In genomic region chr4:138635428-138636145, GRCm38 (mm10) we compare ENCODE assay signal across 10 mouse cellular contexts. TPM values are rescaled to one million over a fixed set of nuclear protein-coding genes. Genes with fewer than 3 reads are reported as not detected.
DNase-seq lines count a peak whose midpoint lies in the region; ATAC-seq and TF ChIP-seq lines count a peak whose summit lies in the region.
"Had no signal": no experiment of that assay in that cellular context is flagged by ENCODE, and none has a peak within 500 bp of the region (broad histone marks: within the 10 kb centered on the region; RNA-seq: fewer than 3 reads in every experiment).

Gene Vwa5b1 (minus strand): TSS chr4:138635884.

- no peak within 1 kb of the TSS for H3K27ac ChIP-seq in heart, embryonic 15.5 days
- peak within 1 kb of the TSS; percentile 75 for H3K27ac ChIP-seq in hindbrain, embryonic 10.5 days
- H3K27ac ChIP-seq in midbrain, embryonic 15.5 days = peak within 1 kb of the TSS; percentile 48; the same call in 1 of the 2 replicates
- H3K27ac ChIP-seq in heart, embryonic 11.5 days (ENCODE audit: low read depth, low read length) = no peak within 1 kb of the TSS

- H3K9ac ChIP-seq in heart, embryonic 15.5 days = no peak within 1 kb of the TSS
- H3K9ac ChIP-seq in midbrain, embryonic 15.5 days = no peak within 1 kb of the TSS
- no peak within 1 kb of the TSS for H3K9ac ChIP-seq in heart, embryonic 11.5 days (ENCODE audit: low read depth, low read length)

- 0 out of 2 replicates have a peak, but pooled peaks have one; percentile 43 for ATAC-seq in heart, embryonic 15.5 days (replicated peaks; ENCODE audit: insufficient number of reproducible peaks, insufficient read depth, low FRiP score, low read depth)
- peak; percentile 73 for ATAC-seq in midbrain, embryonic 15.5 days (replicated peaks)
- no peak for ATAC-seq in heart, embryonic 11.5 days (replicated peaks; ENCODE audit: insufficient number of reproducible peaks, low FRiP score, low TSS enrichment)

- no peaks in the 10 kb centered on the region for H3K9me3 ChIP-seq in heart, embryonic 15.5 days (replicated peaks)
- no peaks in the 10 kb centered on the region for H3K9me3 ChIP-seq in hindbrain, embryonic 10.5 days
- H3K9me3 ChIP-seq in midbrain, embryonic 15.5 days = no peaks in the 10 kb centered on the region
- no peaks in the 10 kb centered on the region for H3K9me3 ChIP-seq in heart, embryonic 11.5 days (replicated peaks; ENCODE audit: control insufficient read depth, low read length)

- DNase-seq in heart, adult 9 months (ENCODE audit: low spot score in 2 of 2) = no peak
- DNase-seq in brain, embryonic 14.5 days (ENCODE audit: low read depth) = peak; percentile 86
- peak; percentile 64 for DNase-seq in hindbrain, embryonic 10.5 days (ENCODE audit: low spot score)
- DNase-seq in ovary, adult 18-20 months (ENCODE audit: low spot score) = no peak
- DNase-seq in left cerebral cortex, adult 11 months (ENCODE audit: low spot score) = no peak
- DNase-seq: right cerebral cortex, postnatal 25 days; thymus, adult 18-20 months had no signal

- H3K4me1 ChIP-seq in heart, embryonic 15.5 days (replicated peaks) = no peaks in the 10 kb centered on the region; the same call in 1 of the 2 replicates
- peaks cover 33% of the 10 kb centered on the region for H3K4me1 ChIP-seq in hindbrain, embryonic 10.5 days (replicated peaks)
- H3K4me1 ChIP-seq in midbrain, embryonic 15.5 days = peaks cover 13% of the 10 kb centered on the region
- peaks cover 5% of the 10 kb centered on the region; the same call in 1 of the 2 replicates for H3K4me1 ChIP-seq in heart, embryonic 11.5 days (ENCODE audit: control insufficient read depth, insufficient read depth, low read length)

- 11% methylated on average over 8 of the region's 8 CpGs for WGBS in heart, embryonic 15.5 days
- WGBS in hindbrain, embryonic 10.5 days = 23% methylated on average over 8 of the region's 8 CpGs
- WGBS in midbrain, embryonic 15.5 days = 19% methylated on average over 8 of the region's 8 CpGs
- 16% methylated on average over 8 of the region's 8 CpGs for WGBS in heart, embryonic 11.5 days (ENCODE audit: insufficient replicate concordance)

- TF ChIP-seq POLR2A in brain, embryonic 14.5 days (IDR thresholded peaks at IDR 0.05; ENCODE audit: borderline replicate concordance, extremely low read depth, insufficient read depth, insufficient read length, poor library complexity, severe bottlenecking) = no peak

- peaks cover 18% of the 10 kb centered on the region for H3K27me3 ChIP-seq in heart, embryonic 15.5 days
- no peaks in the 10 kb centered on the region for H3K27me3 ChIP-seq in hindbrain, embryonic 10.5 days (ENCODE audit: insufficient read depth, poor library complexity, severe bottlenecking)
- no peaks in the 10 kb centered on the region for H3K27me3 ChIP-seq in midbrain, embryonic 15.5 days (replicated peaks)
- H3K27me3 ChIP-seq in heart, embryonic 11.5 days (ENCODE audit: control insufficient read depth, insufficient read depth, low read length) = no peaks in the 10 kb centered on the region; the same call in 1 of the 2 replicates

- no peak within 1 kb of the TSS for H3K4me2 ChIP-seq in heart, embryonic 15.5 days
- peak within 1 kb of the TSS; percentile 19 for H3K4me2 ChIP-seq in midbrain, embryonic 15.5 days
- H3K4me2 ChIP-seq in heart, embryonic 11.5 days = no peak within 1 kb of the TSS

- no peak within 1 kb of the TSS for H3K4me3 ChIP-seq in heart, embryonic 15.5 days
- H3K4me3 ChIP-seq in hindbrain, embryonic 10.5 days = peak within 1 kb of the TSS; percentile 16; the same call in 1 of the 2 replicates
- no peak within 1 kb of the TSS for H3K4me3 ChIP-seq in midbrain, embryonic 15.5 days
- H3K4me3 ChIP-seq in heart, embryonic 11.5 days (ENCODE audit: low read depth, low read length) = no peak within 1 kb of the TSS

- no peaks in the 10 kb centered on the region for H3K36me3 ChIP-seq in heart, embryonic 15.5 days
- H3K36me3 ChIP-seq in hindbrain, embryonic 10.5 days = no peaks in the 10 kb centered on the region
- no peaks in the 10 kb centered on the region for H3K36me3 ChIP-seq in midbrain, embryonic 15.5 days (replicated peaks)
- H3K36me3 ChIP-seq in heart, embryonic 11.5 days (ENCODE audit: control insufficient read depth, insufficient read depth, low read length) = no peaks in the 10 kb centered on the region

- TF ChIP-seq CTCF in brain, embryonic 14.5 days (IDR thresholded peaks at IDR 0.05; ENCODE audit: borderline replicate concordance, extremely low read depth, insufficient read depth, insufficient read length) = no peak

RNA-seq across cellular contexts. Expression of gene Vwa5b1, which starts in this region (rescaled TPM):
- not detected in 2 replicates for polyA plus RNA-seq in heart, embryonic 15.5 days (2015; fragmentation: Nextera tagmentation; extraction: Ambion mirVana)
- 0.69 and 2.0 TPM in 2 replicates for polyA plus RNA-seq in brain, embryonic 14.5 days (2012; rRNA removed)
- 0.67 and 0.80 TPM in 2 replicates for polyA plus RNA-seq in hindbrain, embryonic 10.5 days (2016; fragmentation: Nextera tagmentation; extraction: Ambion mirVana)
- polyA plus RNA-seq in midbrain, embryonic 15.5 days (2015; fragmentation: Nextera tagmentation; extraction: Ambion mirVana) = 1.9 and 2.4 TPM in 2 replicates
- not detected in 2 replicates for polyA plus RNA-seq in heart, embryonic 11.5 days (2014; fragmentation: Nextera tagmentation; extraction: Ambion mirVana)

Comparison
In these comparisons a context has a peak if more than half of its experiments do, and no peak if none do; other contexts are left out.
1. Peak in ATAC-seq in heart, embryonic 15.5 days; RNA of the gene not detected or under 1 TPM.
2. Peak in DNase-seq, H3K4me3 ChIP-seq and H3K27ac ChIP-seq in hindbrain, embryonic 10.5 days; RNA of the gene not detected or under 1 TPM.